ENCODE assay signal across 18 mouse cellular contexts in the genomic region with DNA sequence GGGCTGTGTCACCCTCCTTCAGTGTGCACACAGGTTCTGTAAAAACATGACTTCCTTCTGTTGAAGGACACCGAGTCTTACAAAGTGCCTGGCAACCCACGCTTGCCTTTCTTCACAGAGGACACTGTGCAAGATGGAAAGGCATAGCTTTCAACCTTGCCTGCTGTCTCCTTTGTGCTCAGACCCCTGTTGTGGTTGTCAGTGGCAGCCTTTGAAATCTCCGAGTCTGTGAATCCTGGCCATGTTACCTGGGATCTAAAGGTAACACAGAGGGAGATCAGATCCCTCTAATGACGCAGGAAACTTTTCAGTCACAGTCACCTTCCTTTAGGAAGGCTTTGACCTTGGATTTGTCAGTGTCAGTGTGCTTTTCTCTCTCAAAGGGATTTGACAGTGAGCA.
"Had no signal": no experiment of that assay in that cellular context is flagged by ENCODE, and none has a peak within 500 bp of the region (broad histone marks: within the 10 kb centered on the region; RNA-seq: fewer than 3 reads in every experiment).

No protein-coding gene starts in this region.

- H3K9ac ChIP-seq: liver, embryonic 15.5 days; liver, postnatal 0 days; lung, embryonic 15.5 days; neural tube, embryonic 12.5 days; stomach, embryonic 15.5 days had no signal

- H3K27ac ChIP-seq: liver, embryonic 15.5 days; lung, embryonic 15.5 days; macrophage; neural tube, embryonic 12.5 days; stomach, embryonic 15.5 days; stomach, postnatal 0 days had no signal

- ATAC-seq: liver, postnatal 0 days; lung, postnatal 0 days had no signal

- H3K9me3 ChIP-seq: liver, embryonic 15.5 days; lung, embryonic 15.5 days; megakaryocyte, embryonic 14.5 days; neural tube, embryonic 12.5 days; stomach, embryonic 15.5 days had no signal

- DNase-seq: liver, postnatal 0 days; lung, adult 2 months; lung, postnatal 14 days; lung, postnatal 36 days; midbrain, embryonic 14.5 days; right cerebral cortex, postnatal 14 days; thymus, adult 2 months; thymus, postnatal 25 days; thymus, postnatal 4 days had no signal

- H3K4me1 ChIP-seq: liver, embryonic 15.5 days; lung, embryonic 15.5 days; megakaryocyte, embryonic 14.5 days; stomach, embryonic 15.5 days had no signal

- H3K27me3 ChIP-seq: liver, embryonic 15.5 days; lung, embryonic 15.5 days; megakaryocyte, embryonic 14.5 days; neural tube, embryonic 12.5 days; stomach, embryonic 15.5 days had no signal

- H3K4me2 ChIP-seq: liver, embryonic 15.5 days; lung, embryonic 15.5 days; midbrain, embryonic 11.5 days; neural tube, embryonic 12.5 days; stomach, embryonic 15.5 days had no signal

- H3K36me3 ChIP-seq: liver, embryonic 15.5 days; lung, embryonic 15.5 days; neural tube, embryonic 12.5 days; stomach, embryonic 15.5 days had no signal

- H3K4me3 ChIP-seq: liver, embryonic 15.5 days; lung, embryonic 15.5 days; megakaryocyte, embryonic 14.5 days; neural tube, embryonic 12.5 days; stomach, embryonic 15.5 days had no signal
